Mouse (Mus musculus): ENCODE data around the gene Vmn1r75. TPM values are rescaled to one million over a fixed set of nuclear protein-coding genes. Genes with fewer than 3 reads are reported as not detected.

Vmn1r75 gene
- not detected for polyA plus RNA-seq (2015; fragmentation: Illumina TruSeq; extraction: RNeasy Lipid Tissue Mini Kit (QIAGEN cat#74804); ENCODE audit: low read depth, low replicate concordance)

GRCm38 (mm10) chr7:11874330-11874729 lies at the start of gene Vmn1r75:
Vmn1r75 (plus strand) TSS chr7:11874630.

GRCm38 (mm10) chr7:11833680-11834079 lies 40.8 kb upstream of the Vmn1r75 start, which contains the start of gene Vmn1r74:
Vmn1r74 (plus strand) TSS chr7:11833980.

Other genes with a start within 250 kb of the Vmn1r75 start
- gene Vmn1r72, start 194.5 kb upstream of the Vmn1r75 start, polyA plus RNA-seq (2015; fragmentation: Illumina TruSeq; extraction: RNeasy Lipid Tissue Mini Kit (QIAGEN cat#74804); ENCODE audit: low read depth, low replicate concordance), result not detected
- not detected for gene Vmn1r73, start 144.4 kb upstream of the Vmn1r75 start, polyA plus RNA-seq (2015; fragmentation: Illumina TruSeq; extraction: RNeasy Lipid Tissue Mini Kit (QIAGEN cat#74804); ENCODE audit: low read depth, low replicate concordance)
- gene Vmn1r74, start 40.6 kb upstream of the Vmn1r75 start, polyA plus RNA-seq (2015; fragmentation: Illumina TruSeq; extraction: RNeasy Lipid Tissue Mini Kit (QIAGEN cat#74804); ENCODE audit: low read depth, low replicate concordance), result not detected
- not detected for gene Vmn1r76, start 63.6 kb downstream of the Vmn1r75 start, polyA plus RNA-seq (2015; fragmentation: Illumina TruSeq; extraction: RNeasy Lipid Tissue Mini Kit (QIAGEN cat#74804); ENCODE audit: low read depth, low replicate concordance)
- gene Vmn1r77, start 162.1 kb downstream of the Vmn1r75 start, polyA plus RNA-seq (2015; fragmentation: Illumina TruSeq; extraction: RNeasy Lipid Tissue Mini Kit (QIAGEN cat#74804); ENCODE audit: low read depth, low replicate concordance), result not detected